Mouse (Mus musculus) heart, adult 2 months (tissue): ENCODE results near the gene Pth. TPM values are rescaled to one million over a fixed set of nuclear protein-coding genes. Genes with fewer than 3 reads are reported as not detected.

ENCODE experiments used
- DNase-seq, 2 experiments: peaks; one replicate each; pipeline ENCODE4 v3.0.0; 2021
- H3K27ac ChIP-seq: fragments of 200-600 bp; 2 replicates; pipeline ENCODE4 v1.8.1; 2022
- H3K27me3 ChIP-seq: fragments of 200-500 bp; 2 replicates; pipeline ENCODE4 v1.6.1; 2012; ENCODE audit warnings: mild to moderate bottlenecking, low read length, inconsistent platforms, mixed read lengths; ENCODE audit not compliant: control insufficient read depth, insufficient read depth
- H3K36me3 ChIP-seq: fragments of 200-500 bp; 2 replicates; pipeline ENCODE4 v1.6.1; 2012; ENCODE audit warnings: low read length, inconsistent platforms; ENCODE audit not compliant: control insufficient read depth, insufficient read depth
- H3K4me1 ChIP-seq: fragments of 200-500 bp; 2 replicates; pipeline ENCODE4 v1.6.1; 2011; ENCODE audit warnings: low read length; ENCODE audit not compliant: control insufficient read depth, insufficient read depth
- H3K4me3 ChIP-seq: fragments of 200-600 bp; 2 replicates; pipeline ENCODE4 v1.8.1; 2022
- H3K79me2 ChIP-seq: fragments of 200-500 bp; replicated peaks from 2 replicates; pipeline ENCODE4 v1.6.1; 2012; ENCODE audit warnings: mild to moderate bottlenecking, inconsistent platforms, low read length, moderate library complexity, mixed read lengths; ENCODE audit not compliant: control insufficient read depth, insufficient read depth
- H3K9ac ChIP-seq: fragments of 200-500 bp; 2 replicates; pipeline ENCODE4 v1.6.1; 2012; ENCODE audit warnings: low read depth, mild to moderate bottlenecking, control low read depth, inconsistent platforms, low read length, mixed read lengths
- CTCF ChIP-seq: fragments of 200-600 bp; IDR thresholded peaks from 2 replicates; pipeline ENCODE4 v1.8.1; 2022; ENCODE audit warnings: antibody characterized with exemption, mild to moderate bottlenecking, moderate library complexity
- EP300 ChIP-seq: fragments of 200-500 bp; IDR thresholded peaks from 2 replicates; pipeline ENCODE4 v1.6.1; 2011; ENCODE audit warnings: low read depth, low read length, control low read depth; ENCODE audit not compliant: insufficient read depth
- POLR2A ChIP-seq: fragments of 200-500 bp; IDR thresholded peaks from 2 replicates; pipeline ENCODE4 v1.6.1; 2011; ENCODE audit warnings: mild to moderate bottlenecking, low read depth, low read length, control low read depth; ENCODE audit not compliant: insufficient read depth
- WGBS: fragments of 180-500 bp; shearing (Covaris S2); methylation state at CpG from one replicate; pipeline ENCODE4 v1.1.7; 2018; 5-methylcytosine and 5-hydroxymethylcytosine counted together
- intact Hi-C: fragments of 180-260 bp; cut with DNase I; formaldehyde crosslinking; loops from one replicate; pipeline ENCODE4 v1.15.1; 2025
- polyA plus RNA-seq: library from polyadenylated mRNA; depleted of rRNA; stranded (reverse); fragments of >200 nt; gene quantifications from 2 replicates; pipeline ENCODE4 v1.2.3, GENCODE M21; 2012; rRNA removed
- total RNA-seq, 2 experiments: library from RNA; stranded (reverse); gene quantifications; 2 replicates each; pipeline ENCODE4 v1.2.3; 2021

The Pth gene
- total and polyA plus RNA-seq, 3 experiments: not detected

GRCm38 (mm10) chr7:113349089-113349488, 39.3 kb downstream of the Pth start:
- DNase-seq: no peak
- no peak overlapping the region for H3K27ac ChIP-seq
- no peak overlapping the region for H3K9ac ChIP-seq
- no peaks in the 10 kb centered on the region for H3K36me3 ChIP-seq
- H3K4me3 ChIP-seq: no peak overlapping the region
- WGBS: 67% methylated on average over 1 of the region's 1 CpGs
- H3K27me3 ChIP-seq: no peaks in the 10 kb centered on the region
- no peak for TF ChIP-seq POLR2A
- TF ChIP-seq EP300: no peak
- no peak for TF ChIP-seq CTCF
- H3K4me1 ChIP-seq: peaks cover 2% of the 10 kb centered on the region
- intact Hi-C loops: no loop called here
- no peaks in the 10 kb centered on the region; the same call in 1 of the 2 replicates for H3K79me2 ChIP-seq

GRCm38 (mm10) chr7:113347694-113348093, 40.7 kb downstream of the Pth start:
- Histone ChIP-seq H3K27me3 (no peaks in the 10 kb centered on the region), H3K4me1 (peaks cover 2% of the 10 kb centered on the region), H3K79me2 (no peaks in the 10 kb centered on the region; the same call in 1 of the 2 replicates), H3K4me3 (no peak overlapping the region), H3K9ac (no peak overlapping the region), H3K27ac (no peak overlapping the region), H3K36me3 (no peaks in the 10 kb centered on the region)
- DNase-seq: no peak
- no peak for TF ChIP-seq CTCF
- no peak for TF ChIP-seq POLR2A
- no peak for TF ChIP-seq EP300
- intact Hi-C loops: no loop called here
- 55% methylated on average over 2 of the region's 2 CpGs for WGBS

- Histone ChIP-seq H3K27me3 (no peaks in the 10 kb centered on the region), H3K9ac (no peak overlapping the region), H3K36me3 (no peaks in the 10 kb centered on the region), H3K27ac (no peak overlapping the region), H3K4me1 (peaks cover 2% of the 10 kb centered on the region), H3K4me3 (no peak overlapping the region), H3K79me2 (no peaks in the 10 kb centered on the region; the same call in 1 of the 2 replicates)
- intact Hi-C loops: no loop called here
- TF ChIP-seq POLR2A: no peak
- no peak for TF ChIP-seq CTCF
- no peak for TF ChIP-seq EP300
- WGBS: 7% methylated on average over 4 of the region's 4 CpGs
- DNase-seq: peak in 1 of 2 experiments; percentile 3
These were observed 41.1 kb downstream of the Pth start for GRCm38 (mm10) chr7:113347271-113347670.

Other genes with a start within 250 kb of the Pth start
- gene Arntl, start 181.1 kb downstream of the Pth start, total RNA-seq: 10 to 100 TPM in 1 of 2 experiments, 1 to 10 TPM in 1; 7.2 to 26.7 TPM
- 6.6 and 17.1 TPM in 2 replicates for gene Arntl, start 181.1 kb downstream of the Pth start, polyA plus RNA-seq
- gene Btbd10, start 19.2 kb downstream of the Pth start, total RNA-seq: 10 to 100 TPM in 1 of 2 experiments, 1 to 10 TPM in 1; 7.9 to 10.1 TPM
- gene Btbd10, start 19.2 kb downstream of the Pth start, polyA plus RNA-seq: 6.7 and 9.7 TPM in 2 replicates
- gene Far1, start 125.3 kb upstream of the Pth start, total RNA-seq: 10 to 100 TPM; 17.9 to 19.3 TPM
- gene Far1, start 125.3 kb upstream of the Pth start, polyA plus RNA-seq: 8.1 and 15.9 TPM in 2 replicates